Mouse (Mus musculus) kidney, adult 2 months (tissue): ENCODE measurements at regions not wholly inside any gene's neighbourhood (a gene's known extent, or its start where the extent isn't known, plus 50 kb on each side); places are given as distances from the start of the nearest gene placed in this dataset.

Experiments
- CTCF ChIP-seq: fragments of 200-500 bp; conservative IDR thresholded peaks from 2 replicates; pipeline ENCODE4 v1.5.1; 2011; ENCODE audit warnings: low read depth, mild to moderate bottlenecking, control low read depth, low read length, moderate library complexity, mixed read lengths; ENCODE audit not compliant: insufficient read depth, insufficient read length
- POLR2A ChIP-seq: fragments of 200-500 bp; IDR thresholded peaks from one replicate; pipeline ENCODE4 v1.6.1; 2011; ENCODE audit warnings: low read depth, low read length, control low read depth

DNA sequence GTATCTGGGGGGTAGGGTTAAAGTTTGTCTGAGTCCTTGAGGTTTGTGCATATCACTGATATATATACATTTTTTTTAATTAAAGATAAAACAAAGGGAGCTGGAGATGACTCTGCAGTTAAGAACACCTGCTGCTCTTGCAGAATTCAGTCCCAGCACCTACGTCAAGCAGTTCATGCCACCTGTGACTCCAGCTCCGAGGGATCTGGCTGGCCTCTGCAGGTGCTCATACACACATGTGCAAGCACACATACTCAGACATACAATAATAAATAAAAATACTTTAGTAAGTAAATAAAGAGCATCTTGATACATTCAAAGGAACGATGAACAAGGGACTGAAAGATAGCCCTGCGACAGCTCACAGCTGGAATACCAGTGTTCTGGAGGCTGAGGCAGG, 53.9 kb upstream of the Kdm7a start:
- TF ChIP-seq POLR2A (no peak), CTCF (no peak)
